Mouse (Mus musculus): ENCODE measurements around the gene Zcchc14. TPM values are rescaled to one million over a fixed set of nuclear protein-coding genes. Genes with fewer than 3 reads are reported as not detected.
"Not testable (repeated sequence)": the region's sequence is repeated elsewhere in the genome, so short reads cannot be mapped to it uniquely, and the experiment has no call there.

Zcchc14 gene
- total RNA-seq, 2 experiments from 2014 or later: 60.9 to 65.2 TPM

- DNase-seq (ENCODE audit: low spot score in 2 of 2): not testable (repeated sequence)
Measured at GRCm38 (mm10) chr8:121667936-121668500, 15.3 kb upstream of the Zcchc14 start.

GRCm38 (mm10) chr8:121665329-121665728, 12.6 kb upstream of the Zcchc14 start:
- DNase-seq (ENCODE audit: low spot score in 2 of 2): no peak

GRCm38 (mm10) chr8:121663101-121663500, 10.4 kb upstream of the Zcchc14 start:
- no peak for DNase-seq (ENCODE audit: low spot score in 2 of 2)

- DNase-seq (ENCODE audit: low spot score in 2 of 2): no peak
Measured at GRCm38 (mm10) chr8:121661631-121662357, 9.1 kb upstream of the Zcchc14 start.

- DNase-seq (ENCODE audit: low spot score in 2 of 2): no peak
Measured at GRCm38 (mm10) chr8:121660602-121661001, 7.9 kb upstream of the Zcchc14 start.

GRCm38 (mm10) chr8:121654966-121655494, 2.3 kb upstream of the Zcchc14 start:
- no peak for DNase-seq (ENCODE audit: low spot score in 2 of 2)

GRCm38 (mm10) chr8:121654131-121654530, 1.4 kb upstream of the Zcchc14 start:
- no peak for DNase-seq (ENCODE audit: low spot score in 2 of 2)

- DNase-seq (ENCODE audit: low spot score in 2 of 2): no peak
Measured at GRCm38 (mm10) chr8:121653340-121654019, 779 bp upstream of the Zcchc14 start.

GRCm38 (mm10) chr8:121651874-121652361, 783 bp downstream of the Zcchc14 start:
- no peak for DNase-seq (ENCODE audit: low spot score in 2 of 2)

GRCm38 (mm10) chr8:121651308-121651873, 1.3 kb downstream of the Zcchc14 start:
- DNase-seq (ENCODE audit: low spot score in 2 of 2): no peak

GRCm38 (mm10) chr8:121650389-121651307, 2.1 kb downstream of the Zcchc14 start:
- no peak for DNase-seq (ENCODE audit: low spot score in 2 of 2)

- no peak for DNase-seq (ENCODE audit: low spot score in 2 of 2)
Measured at GRCm38 (mm10) chr8:121649904-121650303, 2.8 kb downstream of the Zcchc14 start.

GRCm38 (mm10) chr8:121649423-121649822, 3.3 kb downstream of the Zcchc14 start:
- DNase-seq (ENCODE audit: low spot score in 2 of 2): no peak

GRCm38 (mm10) chr8:121648451-121648850, 4.2 kb downstream of the Zcchc14 start:
- DNase-seq (ENCODE audit: low spot score in 2 of 2): no peak

GRCm38 (mm10) chr8:121647511-121648215, 5.0 kb downstream of the Zcchc14 start:
- DNase-seq (ENCODE audit: low spot score in 2 of 2): no peak

- DNase-seq (ENCODE audit: low spot score in 2 of 2): no peak
Measured at GRCm38 (mm10) chr8:121643384-121643783, 9.3 kb downstream of the Zcchc14 start.

- no peak for DNase-seq (ENCODE audit: low spot score in 2 of 2)
Measured at GRCm38 (mm10) chr8:121642804-121643203, 9.9 kb downstream of the Zcchc14 start.

GRCm38 (mm10) chr8:121636180-121636579, 16.5 kb downstream of the Zcchc14 start:
- DNase-seq (ENCODE audit: low spot score in 2 of 2): no peak

GRCm38 (mm10) chr8:121635534-121635933, 17.2 kb downstream of the Zcchc14 start:
- DNase-seq (ENCODE audit: low spot score in 2 of 2): no peak

- no peak for DNase-seq (ENCODE audit: low spot score in 2 of 2)
Measured at GRCm38 (mm10) chr8:121632401-121632800, 20.3 kb downstream of the Zcchc14 start.

All from adrenal gland, postnatal 4 days (tissue).